Mouse (Mus musculus) G1E (cell line): ENCODE results near the gene Rps5. TPM values are rescaled to one million over a fixed set of nuclear protein-coding genes. Genes with fewer than 3 reads are reported as not detected.

Source experiments
- ATAC-seq: 2 replicates; pipeline ENCODE4 v1.8.0; 2016; ENCODE audit warnings: mild to moderate bottlenecking; ENCODE audit not compliant: insufficient number of reproducible peaks, poor library complexity, low FRiP score, severe bottlenecking; ENCODE audit errors: extremely low read depth
- DNase-seq: peaks from one replicate; pipeline ENCODE4 v3.0.0; 2012; ENCODE audit warnings: low spot score
- H3K27me3 ChIP-seq: 2 replicates; pipeline ENCODE4 v1.6.1; 2012; ENCODE audit warnings: mild to moderate bottlenecking, low read length, inconsistent platforms; ENCODE audit not compliant: insufficient read depth
- H3K36me3 ChIP-seq: replicated peaks from 2 replicates; pipeline ENCODE3; 2012; ENCODE audit warnings: mild to moderate bottlenecking, inconsistent platforms
- H3K4me1 ChIP-seq: 2 replicates; pipeline ENCODE4 v1.6.1; 2012; ENCODE audit warnings: low read depth, low read length, inconsistent platforms, mixed read lengths; ENCODE audit not compliant: insufficient read depth
- H3K4me3 ChIP-seq: 2 replicates; pipeline ENCODE4 v1.5.1; 2012; ENCODE audit warnings: low read depth, mild to moderate bottlenecking, inconsistent platforms, low read length, moderate library complexity, mixed read lengths
- H3K9me3 ChIP-seq: replicated peaks from 2 replicates; pipeline ENCODE4 v1.6.1; 2012; ENCODE audit warnings: inconsistent platforms
- CTCF ChIP-seq: IDR thresholded peaks from 2 replicates; pipeline ENCODE4 v1.5.1; 2012; ENCODE audit warnings: low read depth, low read length, inconsistent platforms, mixed read lengths
- GATA1 ChIP-seq: IDR thresholded peaks from 2 replicates; pipeline ENCODE4 v1.6.1; 2012; ENCODE audit warnings: borderline replicate concordance, low read length, inconsistent platforms, mixed read lengths
- GATA2 ChIP-seq: IDR thresholded peaks from 2 replicates; pipeline ENCODE4 v1.6.1; 2012; ENCODE audit warnings: low read depth, low read length, inconsistent platforms, borderline replicate concordance
- POLR2AphosphoS5 ChIP-seq: IDR thresholded peaks from 2 replicates; pipeline ENCODE4 v1.6.1; 2012; ENCODE audit warnings: low read depth, low read length, inconsistent platforms; ENCODE audit not compliant: insufficient replicate concordance
- TAL1 ChIP-seq: conservative IDR thresholded peaks from 2 replicates; pipeline ENCODE4 v1.6.1; 2012; ENCODE audit warnings: low read depth, low read length, inconsistent platforms, mixed read lengths
- polyA plus RNA-seq: library from polyadenylated mRNA; stranded (reverse); fragments of >175 nt; gene quantifications from 2 replicates; pipeline ENCODE4 v1.2.3, GENCODE M21; 2012
- total RNA-seq, 2 experiments: library from RNA; stranded (forward) in 1 of 2; stranded (reverse) in 1 of 2; fragments of 200-1000 nt in 1 of 2; fragments of >200 nt in 1 of 2; fragmentation: Nextera tagmentation in 1 of 2; gene quantifications; 2 replicates each; pipeline ENCODE4 v1.2.3; 2014 to 2017

Gene Rps5
- total and polyA plus RNA-seq, 3 experiments, result 880 to 2,694 (median 1,839) TPM

DNA sequence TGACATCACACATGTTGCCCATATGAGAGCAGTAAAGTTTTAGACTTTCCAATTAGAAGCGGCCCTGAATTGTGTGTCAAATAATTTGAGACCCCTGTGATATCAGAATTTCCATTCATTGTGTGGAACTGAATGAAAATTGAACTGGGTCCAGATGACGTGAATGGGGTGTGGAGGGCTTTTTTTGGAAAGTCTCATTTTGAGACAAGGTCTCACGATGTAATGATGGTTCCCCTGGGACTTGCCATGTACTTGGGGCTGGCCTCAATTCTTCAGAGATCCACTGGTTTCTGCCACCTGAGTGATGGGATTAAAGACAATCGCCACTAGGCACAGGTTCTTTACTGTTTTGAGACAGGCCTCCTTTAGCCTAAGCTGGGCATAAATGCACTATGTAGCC, 18.5 kb downstream of the Rps5 start:
- DNase-seq, result no peak
- Histone ChIP-seq H3K27me3 (0 out of 2 replicates have a peak, but pooled peaks cover 3% of the 10 kb centered on the region), H3K36me3 (no peaks in the 10 kb centered on the region), H3K4me3 (no peak overlapping the region), H3K4me1 (peaks cover 4% of the 10 kb centered on the region; the same call in 1 of the 2 replicates), H3K9me3 (no peaks in the 10 kb centered on the region)
- no peak for ATAC-seq
- TF ChIP-seq POLR2AphosphoS5 (no peak), TAL1 (no peak), CTCF (no peak), GATA2 (no peak), GATA1 (no peak)

DNA sequence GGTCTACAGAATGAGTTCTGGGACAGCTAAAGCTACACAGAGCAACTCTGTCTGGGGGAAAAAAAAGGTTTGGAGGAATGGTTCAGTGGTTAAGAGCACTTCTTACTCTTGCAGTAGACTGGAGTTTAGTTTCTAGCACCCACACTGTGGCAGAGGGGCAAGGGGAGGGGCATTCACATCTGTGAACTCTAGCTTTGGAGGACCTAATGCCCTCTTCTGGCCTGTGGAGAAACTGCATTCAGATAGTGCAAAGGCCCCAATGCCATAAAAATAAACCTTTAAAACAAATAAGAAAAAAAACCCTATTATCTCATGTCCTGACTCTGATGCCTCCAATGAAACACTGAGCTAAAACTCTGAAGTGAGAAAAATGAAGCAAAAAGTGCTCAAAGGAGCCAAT, 21.4 kb downstream of the Rps5 start:
- Histone ChIP-seq H3K9me3 (no peaks in the 10 kb centered on the region), H3K4me3 (no peak overlapping the region), H3K36me3 (no peaks in the 10 kb centered on the region), H3K27me3 (peaks cover 15% of the 10 kb centered on the region; the same call in 1 of the 2 replicates), H3K4me1 (peaks cover 2% of the 10 kb centered on the region; the same call in 1 of the 2 replicates)
- ATAC-seq, result peak; percentile 70
- no peak for DNase-seq
- TF ChIP-seq GATA1 (no peak), CTCF (0 out of 2 replicates have a peak, but pooled peaks have one; percentile 9)

DNA sequence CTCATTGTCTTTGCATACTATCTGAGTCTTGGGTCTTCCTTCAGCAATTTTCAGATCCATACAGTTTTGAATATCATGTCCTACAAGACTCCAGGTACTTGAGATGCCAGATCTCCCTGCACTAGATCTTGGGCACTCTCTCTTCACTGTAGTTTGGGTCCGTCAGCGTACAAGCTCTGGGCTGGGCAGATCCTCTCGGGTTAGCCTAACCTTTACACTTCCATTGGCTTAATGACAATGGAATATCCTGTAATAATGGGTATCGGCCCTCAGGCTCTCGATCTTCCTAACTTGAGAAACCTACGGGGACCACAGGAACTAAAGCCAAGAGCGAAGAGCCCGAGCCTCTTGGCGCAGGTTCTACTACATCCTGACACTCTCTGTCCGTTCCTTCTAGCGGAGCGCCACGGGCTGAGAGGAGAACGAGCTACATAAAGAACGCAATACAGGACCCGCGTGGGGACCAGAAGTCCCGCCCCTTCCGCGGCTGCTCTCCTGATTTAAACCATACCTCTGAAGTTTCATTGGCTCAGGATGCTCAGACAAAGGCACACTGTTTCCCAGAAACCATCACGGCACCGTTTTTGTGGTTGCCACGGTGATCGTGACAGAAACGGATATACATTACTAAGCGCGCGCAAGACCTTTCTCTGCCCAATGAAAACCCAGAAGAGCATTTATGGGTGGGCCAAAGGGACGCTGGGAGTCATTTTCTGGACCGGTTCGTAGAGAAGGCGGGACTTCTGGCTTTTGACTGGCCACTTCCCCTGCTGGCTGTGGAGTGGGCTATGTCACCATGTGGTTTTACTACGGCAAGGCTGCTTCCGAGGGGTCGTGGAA, 27.2 kb downstream of the Rps5 start:
- Histone ChIP-seq H3K36me3 (no peaks in the 10 kb centered on the region), H3K4me1 (no peaks in the 10 kb centered on the region), H3K27me3 (peaks cover 19% of the 10 kb centered on the region), H3K4me3 (no peak overlapping the region), H3K9me3 (no peaks in the 10 kb centered on the region)
- ATAC-seq (no peak), DNase-seq (no peak)
- TF ChIP-seq GATA1 (no peak), TAL1 (no peak), GATA2 (no peak), CTCF (no peak), POLR2AphosphoS5 (no peak)

DNA sequence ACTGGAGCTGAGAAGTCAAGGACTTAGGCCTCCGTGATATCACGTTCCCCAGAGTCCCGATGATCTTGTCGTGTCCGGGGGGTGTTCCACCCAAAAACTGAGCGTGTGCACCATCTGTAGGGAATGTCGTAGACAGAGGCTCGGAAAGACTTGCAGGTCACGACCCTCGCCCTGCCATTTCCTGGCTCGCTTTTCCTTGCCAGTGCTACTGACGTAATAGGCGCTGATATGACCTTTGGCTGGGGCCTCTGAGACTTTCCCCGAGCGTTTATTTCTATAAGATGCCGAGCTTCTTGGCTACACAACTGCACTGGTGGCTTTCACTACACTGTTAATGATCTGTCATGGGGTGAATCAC, 27.8 kb downstream of the Rps5 start:
- no peak for ATAC-seq
- Histone ChIP-seq H3K4me3 (no peak overlapping the region), H3K36me3 (no peaks in the 10 kb centered on the region), H3K27me3 (peaks cover 19% of the 10 kb centered on the region), H3K9me3 (no peaks in the 10 kb centered on the region), H3K4me1 (no peaks in the 10 kb centered on the region)
- no peak for DNase-seq
- TF ChIP-seq GATA2, result no peak
- TF ChIP-seq TAL1, result no peak
- TF ChIP-seq GATA1, result no peak
- TF ChIP-seq CTCF, result no peak
- TF ChIP-seq POLR2AphosphoS5, result no peak

DNA sequence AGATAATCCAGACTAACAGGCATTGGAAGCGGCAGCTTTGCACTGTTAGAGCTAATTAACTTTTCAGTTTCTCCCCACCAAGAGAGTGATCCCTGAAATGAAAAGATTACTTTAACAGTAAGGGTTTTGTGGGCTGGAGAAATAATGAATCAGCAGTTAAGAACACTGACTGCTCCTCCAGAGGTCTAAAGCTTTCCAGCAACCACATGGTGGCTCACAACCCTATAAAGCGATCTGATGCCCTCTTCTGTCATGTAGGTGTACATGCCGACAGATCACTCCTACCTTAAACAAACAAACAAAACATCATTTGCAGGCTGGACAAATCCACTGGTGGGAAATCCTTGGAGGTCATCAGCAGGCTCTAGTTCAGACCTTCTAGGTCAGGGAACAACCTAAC, 32.8 kb downstream of the Rps5 start:
- H3K27me3 ChIP-seq, result peaks cover 6% of the 10 kb centered on the region
- no peak overlapping the region for H3K4me3 ChIP-seq
- no peaks in the 10 kb centered on the region for H3K9me3 ChIP-seq
- peaks cover 4% of the 10 kb centered on the region for H3K4me1 ChIP-seq
- no peaks in the 10 kb centered on the region for H3K36me3 ChIP-seq
- TF ChIP-seq GATA2, result no peak
- no peak for TF ChIP-seq GATA1
- no peak for TF ChIP-seq POLR2AphosphoS5
- TF ChIP-seq CTCF, result no peak
- TF ChIP-seq TAL1, result no peak
- DNase-seq (no peak), ATAC-seq (peak; percentile 34; the same call in 1 of the 2 replicates)

DNA sequence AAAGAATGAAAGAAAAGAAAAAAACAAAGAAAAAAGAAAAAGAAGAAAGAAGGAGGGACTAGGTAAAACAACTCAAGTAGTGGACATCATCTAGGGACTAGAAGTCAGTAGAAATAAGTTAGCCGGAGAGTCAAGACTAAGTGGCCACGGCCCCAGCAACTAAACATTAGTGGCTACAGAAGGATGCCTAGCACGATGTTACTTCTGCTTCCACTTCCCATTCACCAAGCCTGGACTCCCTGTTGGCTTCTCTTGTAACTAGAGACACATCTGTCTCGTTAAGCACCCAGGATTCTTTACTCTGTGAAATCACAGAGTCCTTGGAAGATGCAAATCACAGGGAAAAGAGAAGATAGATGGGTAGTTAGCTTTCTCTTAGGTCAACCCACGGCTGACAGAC, 35.4 kb downstream of the Rps5 start:
- Histone ChIP-seq H3K9me3 (no peaks in the 10 kb centered on the region), H3K27me3 (peaks cover 6% of the 10 kb centered on the region), H3K4me3 (no peak overlapping the region), H3K4me1 (peaks cover 7% of the 10 kb centered on the region), H3K36me3 (no peaks in the 10 kb centered on the region)
- ATAC-seq (no peak), DNase-seq (no peak)
- TF ChIP-seq GATA1 (no peak), CTCF (no peak)

DNA sequence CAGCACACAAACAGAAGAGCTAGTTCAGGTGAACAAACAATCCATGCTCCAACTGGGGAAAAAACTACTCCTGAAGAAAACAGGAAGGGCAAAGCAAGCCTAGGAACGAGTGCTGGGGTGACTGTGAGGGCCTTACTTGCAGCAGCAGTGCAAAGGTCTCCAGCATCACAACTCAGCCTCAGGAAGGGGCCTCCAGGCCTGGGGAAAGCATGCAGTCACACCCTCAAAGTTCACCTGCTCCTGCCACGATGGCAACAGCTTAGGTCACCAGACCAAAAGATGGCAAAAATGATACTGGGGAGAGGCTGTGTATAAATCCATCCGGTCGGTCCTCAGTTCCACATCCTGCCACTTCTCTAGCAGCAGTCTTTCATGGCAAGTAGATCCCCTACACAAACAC, 36.9 kb downstream of the Rps5 start:
- Histone ChIP-seq H3K4me1 (peaks cover 7% of the 10 kb centered on the region), H3K4me3 (no peak overlapping the region), H3K27me3 (peaks cover 6% of the 10 kb centered on the region), H3K9me3 (no peaks in the 10 kb centered on the region), H3K36me3 (no peaks in the 10 kb centered on the region)
- TF ChIP-seq GATA2, result no peak
- no peak for TF ChIP-seq CTCF
- TF ChIP-seq GATA1, result no peak
- TF ChIP-seq POLR2AphosphoS5, result no peak
- no peak for TF ChIP-seq TAL1
- ATAC-seq (no peak), DNase-seq (no peak)
